Mouse (Mus musculus) macrophage (primary cell): ENCODE data around the gene Banp. TPM values are rescaled to one million over a fixed set of nuclear protein-coding genes. Genes with fewer than 3 reads are reported as not detected.

Experiments
- H3K27ac ChIP-seq: fragments of 350-480 bp; formaldehyde crosslinking; 2 replicates; pipeline ENCODE4 v1.9.0; 2021
- H3K36me3 ChIP-seq: fragments of 350-480 bp; formaldehyde crosslinking; 2 replicates; pipeline ENCODE4 v1.9.0; 2021; ENCODE audit errors: inconsistent target
- H3K4me3 ChIP-seq: fragments of 350-480 bp; formaldehyde crosslinking; 2 replicates; pipeline ENCODE4 v1.9.0; 2021; ENCODE audit errors: inconsistent target
- H3K79me2 ChIP-seq: fragments of 350-480 bp; formaldehyde crosslinking; 2 replicates; pipeline ENCODE4 v1.9.0; 2021; ENCODE audit errors: inconsistent target
- WGBS: methylation state at CpG from one replicate; pipeline ENCODE4 v1.1.7; 2026; ENCODE audit warnings: inconsistent platforms; ENCODE audit not compliant: missing documents; 5-methylcytosine and 5-hydroxymethylcytosine counted together
- polyA plus RNA-seq: library from polyadenylated mRNA; stranded (reverse); fragments of 250-400 nt; gene quantifications from 3 replicates; pipeline ENCODE4 v1.2.4, GENCODE M21; 2018; ENCODE audit warnings: inconsistent platforms

Banp gene
- polyA plus RNA-seq, 1 experiment from 2014 or later: 11.0 TPM

DNA sequence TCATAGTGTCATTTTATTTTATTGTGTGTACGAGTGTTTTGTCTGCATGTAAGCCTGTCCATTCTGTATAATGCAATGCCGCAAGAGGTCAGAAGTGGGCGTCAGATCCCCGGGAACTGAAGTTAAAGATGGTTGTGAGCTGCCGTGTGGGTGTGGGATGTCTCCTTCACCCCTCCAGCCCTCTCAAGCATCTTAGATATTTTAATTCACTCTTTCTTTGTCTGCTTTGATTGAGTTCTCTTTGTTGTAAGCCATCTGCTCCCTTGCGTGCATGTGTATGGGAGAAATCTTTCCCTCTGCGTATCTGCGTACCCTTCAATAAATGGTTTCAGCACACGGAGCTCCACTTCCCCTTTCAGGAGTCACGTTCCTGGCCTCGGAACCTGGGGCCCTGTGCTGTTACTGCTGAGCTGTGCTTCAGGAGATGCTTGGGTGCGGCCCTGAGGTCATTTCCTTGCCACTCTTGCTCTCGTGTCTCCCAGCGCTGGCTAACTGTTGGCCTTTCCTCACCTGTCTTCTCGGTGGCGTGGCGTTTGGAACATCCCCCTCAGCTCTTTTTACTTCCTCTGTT lies 22.0 kb downstream of the Banp start:
- peaks cover 22% of the 10 kb centered on the region for H3K36me3 ChIP-seq
- 31% methylated on average over 17 of the region's 17 CpGs for WGBS
- no peak overlapping the region for H3K4me3 ChIP-seq
- peaks cover 43% of the 10 kb centered on the region for H3K79me2 ChIP-seq
- no peak overlapping the region for H3K27ac ChIP-seq

DNA sequence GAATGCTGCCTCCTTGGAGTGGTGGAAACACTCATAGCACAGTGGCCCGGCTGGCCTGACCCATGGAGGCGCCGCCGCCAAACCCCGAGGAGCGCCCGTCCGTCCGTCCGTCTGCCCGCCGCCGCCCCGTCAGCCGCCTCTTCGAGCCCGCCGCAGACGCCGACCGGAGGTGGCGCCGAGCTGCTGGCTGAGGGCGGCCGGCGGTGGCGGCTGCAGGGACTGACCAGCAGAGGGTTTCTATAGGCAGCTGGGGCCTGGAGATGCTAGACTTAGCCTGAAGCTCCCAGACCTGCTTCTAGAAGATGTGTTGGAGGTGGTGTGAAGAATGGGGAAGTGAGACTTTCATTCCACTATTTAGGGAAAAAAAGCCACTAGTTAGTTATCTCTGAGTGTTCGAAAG lies 24.4 kb downstream of the Banp start:
- Histone ChIP-seq H3K36me3 (peaks cover 40% of the 10 kb centered on the region), H3K79me2 (peaks cover 19% of the 10 kb centered on the region), H3K4me3 (no peak overlapping the region), H3K27ac (no peak overlapping the region)
- WGBS: 97% methylated on average over 28 of the region's 28 CpGs

DNA sequence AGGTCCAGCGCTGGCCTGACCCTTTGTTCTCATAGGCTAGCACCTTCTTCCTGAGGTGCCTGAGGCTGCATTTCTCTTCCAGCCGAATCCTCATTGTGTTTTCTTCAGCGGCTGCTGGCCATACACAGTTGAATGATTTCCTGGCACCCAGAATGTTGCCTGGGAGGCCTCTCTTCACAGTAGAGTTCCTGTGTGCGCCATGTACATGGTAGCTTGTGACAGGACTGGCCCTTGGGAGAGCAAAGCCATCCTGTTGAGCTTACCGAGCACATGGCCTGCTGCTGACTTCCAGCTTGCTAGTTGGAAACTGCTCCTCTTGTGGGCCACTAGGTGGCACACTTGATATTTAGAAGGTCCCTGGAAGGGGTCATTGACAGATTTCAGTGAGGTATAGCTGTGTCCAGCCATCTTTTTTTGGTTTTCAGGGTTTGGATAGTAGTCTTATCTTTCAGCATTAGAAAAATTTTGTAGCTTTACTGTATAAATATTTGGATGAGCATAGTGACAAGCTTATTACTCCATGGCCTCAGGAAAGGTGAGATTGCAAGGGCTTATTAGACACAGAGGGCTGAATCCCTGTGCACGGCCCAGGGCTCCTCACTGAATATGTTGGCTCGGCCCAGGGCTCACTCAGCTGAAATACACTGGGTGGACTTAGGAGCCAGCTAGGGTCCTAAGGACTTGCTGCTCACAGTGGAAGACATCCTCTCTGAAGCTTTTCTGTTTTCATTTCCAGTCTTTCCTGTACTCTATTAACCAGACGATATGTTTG lies 28.5 kb downstream of the Banp start:
- Histone ChIP-seq H3K79me2 (no peaks in the 10 kb centered on the region), H3K27ac (no peak overlapping the region), H3K4me3 (no peak overlapping the region), H3K36me3 (peaks cover 67% of the 10 kb centered on the region)
- WGBS: 79% methylated on average over 8 of the region's 8 CpGs

DNA sequence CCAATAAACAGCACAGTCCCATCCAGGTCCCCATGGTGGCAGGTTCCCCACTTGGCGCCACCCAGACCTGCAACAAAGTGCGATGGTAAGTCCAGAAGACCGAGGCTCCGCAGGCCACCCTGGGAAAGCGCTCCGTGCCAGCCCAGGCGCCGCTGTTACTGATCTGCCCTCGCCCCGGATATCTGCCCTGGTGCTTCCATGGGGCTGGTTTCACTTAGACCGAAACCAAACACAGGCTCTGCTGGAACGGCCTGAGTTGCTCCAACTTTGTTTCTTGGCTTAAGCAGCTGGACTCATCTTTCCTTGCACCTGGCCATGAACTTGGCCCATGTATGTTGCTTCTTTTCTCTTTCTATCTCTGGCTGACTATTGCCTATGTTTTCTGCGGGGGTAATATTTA lies 29.1 kb downstream of the Banp start:
- 93% methylated on average over 11 of the region's 13 CpGs for WGBS
- Histone ChIP-seq H3K36me3 (peaks cover 71% of the 10 kb centered on the region), H3K79me2 (no peaks in the 10 kb centered on the region), H3K27ac (no peak overlapping the region), H3K4me3 (no peak overlapping the region)

DNA sequence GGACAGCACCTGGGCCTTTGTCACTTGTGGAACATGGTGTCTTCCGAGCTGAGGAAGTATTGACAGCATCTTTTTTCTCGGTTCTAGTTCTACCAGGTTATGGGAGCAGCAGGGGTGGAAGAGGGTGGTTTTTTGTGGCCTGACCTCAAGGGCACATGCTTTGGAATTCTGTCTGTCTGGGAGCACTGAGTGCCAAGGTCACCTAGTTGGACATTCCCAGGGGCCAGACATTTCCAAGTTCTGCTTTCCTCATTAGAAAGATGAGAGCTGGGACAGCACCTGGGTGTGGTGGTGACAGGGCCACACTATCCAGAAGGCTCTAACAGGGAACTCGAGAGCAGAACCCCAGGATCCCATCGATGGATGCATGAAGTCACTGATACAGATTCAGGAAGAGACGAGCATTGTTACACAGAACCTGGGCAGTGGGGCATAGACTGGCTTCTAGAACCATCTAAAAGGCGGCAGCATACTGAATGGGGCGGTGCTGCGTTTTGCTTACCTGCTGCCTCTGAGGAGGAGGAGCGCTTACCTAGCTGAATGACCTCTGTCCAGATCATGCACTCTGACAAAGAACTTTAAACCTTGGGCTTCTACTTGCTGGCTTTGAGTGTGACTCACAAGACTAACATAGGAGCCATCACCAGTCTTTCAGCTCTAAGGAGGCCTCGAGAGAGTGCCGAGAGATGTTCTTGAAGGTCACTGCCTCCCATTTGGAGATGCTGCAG lies 31.4 kb downstream of the Banp start:
- WGBS: 95% methylated on average over 11 of the region's 11 CpGs
- Histone ChIP-seq H3K4me3 (no peak overlapping the region), H3K36me3 (peaks cover 55% of the 10 kb centered on the region), H3K27ac (no peak overlapping the region), H3K79me2 (no peaks in the 10 kb centered on the region)

DNA sequence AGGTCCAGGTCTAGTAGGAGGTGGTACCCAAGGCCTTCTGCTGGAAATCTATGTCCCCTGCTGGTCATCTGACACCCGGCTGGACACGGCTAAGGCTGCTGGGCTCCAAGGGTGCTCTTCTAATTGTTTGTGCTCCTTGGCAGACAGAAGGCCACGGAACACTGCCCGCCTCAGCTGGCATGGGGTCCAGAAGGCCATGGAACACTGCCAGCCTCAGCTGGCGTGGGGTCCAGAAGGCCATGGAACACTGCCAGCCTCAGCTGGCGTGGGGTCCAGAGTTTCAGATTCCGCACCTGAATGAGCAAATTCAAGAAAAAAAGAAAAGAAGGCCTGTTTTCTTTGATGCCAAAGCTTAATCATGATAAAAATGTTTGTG lies 32.0 kb downstream of the Banp start:
- WGBS: 95% methylated on average over 7 of the region's 7 CpGs
- peaks cover 50% of the 10 kb centered on the region for H3K36me3 ChIP-seq
- H3K27ac ChIP-seq: no peak overlapping the region
- no peak overlapping the region for H3K4me3 ChIP-seq
- no peaks in the 10 kb centered on the region for H3K79me2 ChIP-seq

DNA sequence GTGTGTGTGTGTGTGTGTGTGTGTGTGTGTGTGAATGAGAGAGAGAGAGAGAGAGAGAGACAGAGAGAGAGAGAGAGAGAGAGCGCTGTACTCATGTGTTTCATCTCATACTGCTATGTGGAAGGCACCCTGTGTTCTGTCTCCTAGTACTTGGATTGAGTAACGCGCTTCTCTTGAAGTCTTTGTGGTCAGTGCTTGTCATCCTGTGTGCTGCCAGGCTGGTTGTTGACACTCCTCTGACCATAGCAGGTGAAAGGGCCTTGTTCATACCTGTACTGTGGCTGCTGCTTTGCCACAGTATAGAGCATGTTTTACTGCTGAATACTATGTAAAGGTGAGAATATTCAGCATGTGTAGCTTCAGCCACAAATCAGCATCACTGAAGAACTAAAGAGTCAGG lies 36.1 kb downstream of the Banp start:
- no peak overlapping the region for H3K27ac ChIP-seq
- H3K4me3 ChIP-seq: no peak overlapping the region
- WGBS: 90% methylated on average over 3 of the region's 3 CpGs
- H3K79me2 ChIP-seq: no peaks in the 10 kb centered on the region
- H3K36me3 ChIP-seq: peaks cover 41% of the 10 kb centered on the region

DNA sequence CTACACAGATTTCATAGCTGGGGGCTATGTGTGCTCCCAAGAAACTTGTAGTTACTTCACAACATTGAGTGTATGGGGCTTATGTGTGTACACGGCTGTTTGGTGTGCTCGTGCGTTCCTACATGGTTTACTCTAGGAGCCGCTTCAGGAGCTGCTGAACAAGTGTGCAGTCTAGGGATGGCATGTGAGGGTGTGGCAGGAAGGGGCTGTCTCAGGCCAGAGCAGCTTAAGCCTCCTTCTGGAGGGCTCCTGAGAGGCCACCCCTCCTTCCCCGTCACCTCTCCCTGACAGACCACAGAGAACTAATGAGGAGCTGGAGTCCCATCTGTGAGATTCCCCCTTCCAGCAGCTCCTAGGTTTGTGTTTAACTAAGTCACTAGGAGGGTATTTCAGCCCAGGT lies 38.3 kb downstream of the Banp start:
- Histone ChIP-seq H3K27ac (no peak overlapping the region), H3K36me3 (peaks cover 43% of the 10 kb centered on the region; the same call in 1 of the 2 replicates), H3K79me2 (no peaks in the 10 kb centered on the region), H3K4me3 (no peak overlapping the region)
- 96% methylated on average over 5 of the region's 5 CpGs for WGBS

DNA sequence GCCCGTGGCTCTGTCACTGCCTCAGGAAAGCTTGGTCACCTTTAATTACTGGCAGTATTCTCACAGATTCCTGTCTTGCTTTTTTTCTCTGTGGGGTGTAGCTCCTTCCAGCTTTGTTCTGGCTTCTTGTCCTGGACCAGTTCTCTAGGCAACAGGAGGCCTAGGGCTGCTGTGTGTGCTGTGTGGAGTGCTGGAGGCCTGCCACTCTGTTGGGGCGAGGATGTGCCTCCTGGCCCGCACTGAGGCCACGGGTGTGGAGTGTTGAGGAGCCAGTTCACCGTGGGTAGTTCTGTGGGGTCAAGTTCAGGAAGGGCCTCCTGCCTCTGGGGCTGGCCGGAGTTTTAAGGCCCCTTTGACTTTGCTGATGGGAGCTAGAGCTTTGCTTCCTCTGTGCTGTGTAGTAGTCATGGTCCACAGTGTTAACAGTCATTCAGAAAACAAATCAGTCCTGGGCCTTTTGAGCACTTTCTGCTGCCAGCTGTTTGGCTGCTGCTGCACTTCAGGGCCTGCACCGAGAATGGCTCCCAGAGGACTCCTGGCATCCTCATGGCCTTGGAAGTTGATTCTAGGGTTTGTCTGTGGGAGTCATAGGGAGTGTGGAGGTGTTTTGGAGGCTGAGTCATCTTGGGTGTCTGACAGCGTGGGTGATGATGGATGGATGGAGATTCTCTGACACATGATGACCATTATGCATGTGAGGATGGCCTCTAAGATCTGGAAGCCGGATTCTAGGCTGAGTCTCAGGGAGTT lies 41.1 kb downstream of the Banp start:
- H3K79me2 ChIP-seq: no peaks in the 10 kb centered on the region
- no peak overlapping the region for H3K4me3 ChIP-seq
- no peak overlapping the region for H3K27ac ChIP-seq
- H3K36me3 ChIP-seq: peaks cover 48% of the 10 kb centered on the region
- 96% methylated on average over 9 of the region's 9 CpGs for WGBS

DNA sequence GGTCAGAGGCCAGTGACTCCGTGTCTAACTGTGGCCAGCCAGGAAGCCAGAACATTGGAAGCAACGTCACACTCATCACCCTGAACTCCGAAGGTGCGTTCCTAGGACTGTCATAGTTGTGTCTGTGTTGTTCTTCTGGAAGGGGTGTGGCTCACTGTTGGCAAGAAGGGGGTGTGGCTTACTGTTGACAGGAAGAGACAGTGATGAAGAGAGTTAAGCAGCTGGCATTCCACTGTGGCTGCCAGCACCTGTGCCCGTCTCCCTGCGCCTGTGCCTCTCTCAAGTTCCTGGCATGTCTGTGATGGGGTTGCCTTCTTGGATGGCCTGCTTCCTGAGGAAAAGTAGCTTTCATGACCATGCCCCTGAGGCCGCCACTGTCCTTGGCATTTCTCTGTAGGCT lies 42.1 kb downstream of the Banp start:
- Histone ChIP-seq H3K27ac (no peak overlapping the region), H3K79me2 (no peaks in the 10 kb centered on the region), H3K4me3 (no peak overlapping the region), H3K36me3 (peaks cover 55% of the 10 kb centered on the region)
- 97% methylated on average over 7 of the region's 7 CpGs for WGBS

DNA sequence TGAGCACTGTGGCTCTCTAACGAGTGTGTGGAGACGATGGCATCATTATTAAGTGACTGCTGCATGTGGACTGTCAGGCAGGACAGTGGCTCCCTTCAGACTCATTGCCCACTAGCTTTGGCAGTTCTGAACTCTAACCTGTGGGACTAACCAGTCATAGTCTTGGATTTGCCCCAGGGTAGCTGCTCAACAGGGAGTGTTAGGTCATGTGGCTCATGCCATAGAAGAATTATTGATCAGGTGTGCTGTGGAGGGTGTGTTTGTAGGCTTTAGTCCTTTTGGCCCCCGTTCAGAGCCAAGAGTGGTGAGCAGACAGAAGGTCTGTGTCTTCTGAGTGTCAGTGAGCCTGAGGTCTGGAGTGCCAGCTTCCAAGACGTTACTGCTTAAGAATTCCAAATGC lies 43.4 kb downstream of the Banp start:
- H3K36me3 ChIP-seq: peaks cover 68% of the 10 kb centered on the region
- H3K79me2 ChIP-seq: no peaks in the 10 kb centered on the region
- H3K27ac ChIP-seq: no peak overlapping the region
- WGBS: 95% methylated on average over 4 of the region's 4 CpGs
- H3K4me3 ChIP-seq: no peak overlapping the region

DNA sequence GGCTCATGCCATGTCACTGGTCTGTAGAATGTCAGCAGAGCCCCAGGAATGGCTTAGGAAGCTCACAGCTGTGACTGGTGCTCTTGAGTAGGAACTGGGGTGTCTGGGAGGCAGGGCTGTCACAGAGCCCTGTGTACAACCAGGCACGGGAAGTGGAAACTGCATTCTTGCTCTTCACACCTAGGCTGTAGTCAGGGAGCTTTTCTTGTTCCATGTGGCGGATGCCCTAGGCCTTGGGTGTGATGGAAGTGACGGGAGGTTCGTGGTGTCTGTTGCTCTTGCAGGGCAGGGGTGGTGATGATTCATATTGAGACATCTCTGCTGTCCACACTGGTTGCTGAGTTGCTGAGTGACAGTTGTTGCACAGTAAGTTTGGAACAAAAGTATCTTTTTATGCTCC lies 45.6 kb downstream of the Banp start:
- H3K4me3 ChIP-seq: no peak overlapping the region
- no peak overlapping the region for H3K27ac ChIP-seq
- 63% methylated on average over 4 of the region's 4 CpGs for WGBS
- H3K79me2 ChIP-seq: no peaks in the 10 kb centered on the region
- H3K36me3 ChIP-seq: peaks cover 57% of the 10 kb centered on the region

DNA sequence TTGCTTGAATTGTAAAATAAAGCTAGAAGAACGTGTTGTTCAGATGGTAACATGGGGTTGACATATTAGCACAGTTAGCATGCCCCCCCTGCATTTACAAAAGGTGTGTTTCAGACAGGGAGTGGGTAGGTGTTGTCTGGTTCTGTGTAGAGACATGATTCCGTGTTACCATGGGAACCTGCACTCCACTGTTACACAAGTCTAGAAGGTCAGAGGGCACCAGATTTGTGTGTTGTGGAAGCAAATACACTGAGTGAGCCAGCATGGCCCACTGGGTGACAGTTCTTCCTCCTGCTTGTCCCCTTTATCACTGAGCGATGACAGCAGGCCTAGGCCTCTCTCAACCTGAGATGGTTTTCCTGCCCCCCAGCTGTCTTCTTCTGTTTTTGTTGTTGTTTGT lies 46.3 kb downstream of the Banp start:
- Histone ChIP-seq H3K27ac (no peak overlapping the region), H3K79me2 (no peaks in the 10 kb centered on the region), H3K4me3 (no peak overlapping the region), H3K36me3 (peaks cover 56% of the 10 kb centered on the region)
- WGBS: 91% methylated on average over 2 of the region's 3 CpGs

DNA sequence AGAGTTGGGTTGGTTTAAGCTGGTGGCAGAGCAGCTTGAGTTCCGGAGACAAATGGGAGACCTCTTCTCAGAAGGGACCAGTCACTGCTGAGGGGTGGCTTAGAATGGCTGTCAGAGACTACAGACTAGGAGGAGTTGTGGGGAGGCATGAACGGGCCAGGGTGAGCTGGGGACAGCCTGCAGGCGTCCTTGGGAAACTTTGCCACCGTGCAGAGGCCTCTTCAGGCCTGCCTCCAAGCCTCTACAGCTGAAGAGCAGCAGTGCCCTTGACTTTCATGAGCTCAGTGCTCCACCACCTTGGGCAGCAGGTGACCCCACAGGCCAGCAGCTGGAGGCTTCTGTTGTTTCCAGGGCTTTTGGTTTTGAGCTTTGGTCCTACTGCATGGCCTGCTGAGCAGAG lies 49.1 kb downstream of the Banp start:
- no peaks in the 10 kb centered on the region for H3K79me2 ChIP-seq
- no peak overlapping the region for H3K27ac ChIP-seq
- no peak overlapping the region for H3K4me3 ChIP-seq
- H3K36me3 ChIP-seq: peaks cover 51% of the 10 kb centered on the region
- 97% methylated on average over 3 of the region's 4 CpGs for WGBS

DNA sequence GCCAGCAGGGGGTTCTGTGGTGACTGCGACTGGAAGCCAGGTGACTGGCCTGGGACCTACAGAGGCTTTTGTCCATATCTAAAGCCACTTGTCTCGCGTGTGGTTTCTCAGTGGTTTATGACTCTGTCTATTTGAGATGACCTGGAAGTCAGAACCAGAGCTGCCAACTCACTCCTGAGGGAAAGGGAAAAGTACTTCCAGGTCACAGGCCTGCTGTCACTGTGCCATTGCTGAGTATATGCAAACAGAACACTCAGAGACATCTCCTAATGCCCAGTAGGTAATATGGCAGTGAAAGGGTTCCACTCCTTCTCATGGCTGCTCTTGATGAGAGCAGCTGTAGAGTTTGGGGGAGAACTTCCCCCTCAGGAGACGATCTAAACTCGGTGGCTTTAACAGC lies 49.7 kb downstream of the Banp start:
- Histone ChIP-seq H3K36me3 (peaks cover 53% of the 10 kb centered on the region), H3K27ac (no peak overlapping the region), H3K4me3 (no peak overlapping the region), H3K79me2 (no peaks in the 10 kb centered on the region)
- WGBS: 71% methylated on average over 5 of the region's 5 CpGs
